Mouse (Mus musculus) embryo, embryonic 10.5 days (tissue): ENCODE data around the gene Per1.

ENCODE experiments used
- DNase-seq: peaks from one replicate; pipeline ENCODE4 v3.0.0-alpha.2; 2015; ENCODE audit warnings: low spot score

The Per1 gene

GRCm38 (mm10) chr11:69099177-69099914, 4.3 kb downstream of the Per1 start:
- DNase-seq: peak; percentile 51

- DNase-seq: peak; percentile 87
Measured at GRCm38 (mm10) chr11:69099915-69100345, 4.9 kb downstream of the Per1 start.

DNA sequence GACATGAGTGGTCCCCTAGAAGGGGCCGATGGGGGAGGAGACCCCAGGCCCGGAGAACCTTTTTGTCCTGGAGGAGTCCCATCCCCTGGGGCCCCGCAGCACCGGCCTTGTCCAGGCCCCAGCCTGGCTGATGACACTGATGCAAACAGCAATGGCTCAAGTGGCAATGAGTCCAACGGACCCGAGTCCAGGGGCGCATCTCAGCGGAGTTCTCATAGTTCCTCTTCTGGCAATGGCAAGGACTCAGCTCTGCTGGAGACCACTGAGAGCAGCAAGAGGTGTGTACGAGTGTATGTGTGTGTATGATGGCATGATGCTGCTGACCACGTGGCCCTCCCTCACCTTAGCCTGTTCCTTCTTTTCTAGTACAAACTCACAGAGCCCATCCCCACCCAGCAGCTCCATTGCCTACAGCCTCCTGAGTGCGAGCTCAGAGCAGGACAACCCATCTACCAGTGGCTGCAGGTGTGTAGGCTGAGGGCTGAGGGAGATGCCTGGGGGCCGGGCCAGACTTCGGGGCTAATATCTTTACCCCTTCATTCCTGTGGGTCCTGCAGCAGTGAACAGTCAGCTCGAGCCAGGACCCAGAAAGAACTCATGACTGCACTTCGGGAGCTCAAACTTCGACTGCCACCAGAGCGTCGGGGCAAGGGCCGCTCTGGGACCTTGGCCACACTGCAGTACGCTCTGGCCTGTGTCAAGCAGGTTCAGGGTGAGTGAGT, 5.8 kb downstream of the Per1 start:
- no peak for DNase-seq

DNA sequence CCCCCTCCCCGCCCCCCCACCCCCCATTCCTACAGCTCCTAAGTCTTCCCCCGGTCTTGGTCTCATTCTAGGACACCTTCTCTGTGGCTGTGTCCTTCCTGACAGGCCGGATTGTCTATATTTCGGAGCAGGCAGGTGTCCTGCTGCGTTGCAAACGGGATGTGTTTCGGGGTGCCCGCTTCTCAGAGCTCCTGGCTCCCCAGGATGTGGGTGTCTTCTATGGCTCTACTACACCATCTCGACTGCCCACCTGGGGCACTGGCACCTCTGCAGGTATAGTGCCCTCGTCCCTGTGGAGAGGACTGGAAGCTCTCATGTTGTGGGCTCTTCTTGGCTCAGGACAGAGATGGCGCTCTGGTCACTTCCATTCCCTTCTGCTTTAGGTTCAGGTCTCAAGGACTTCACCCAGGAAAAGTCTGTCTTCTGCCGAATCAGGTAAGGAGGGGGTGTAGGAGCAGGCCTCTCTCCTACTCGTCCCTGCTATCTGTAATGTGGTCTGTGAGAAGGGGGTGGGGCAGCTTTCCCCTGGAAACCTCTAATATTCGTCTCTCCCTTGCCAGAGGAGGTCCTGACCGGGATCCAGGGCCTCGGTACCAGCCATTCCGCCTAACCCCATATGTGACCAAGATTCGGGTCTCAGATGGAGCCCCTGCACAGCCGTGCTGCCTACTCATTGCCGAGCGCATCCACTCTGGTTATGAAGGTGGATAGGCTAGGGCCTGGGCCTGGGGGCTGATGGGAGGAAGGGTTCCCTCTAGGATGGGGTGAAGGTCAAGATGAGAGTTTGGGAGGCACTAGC, 6.8 kb downstream of the Per1 start:
- no peak for DNase-seq

DNA sequence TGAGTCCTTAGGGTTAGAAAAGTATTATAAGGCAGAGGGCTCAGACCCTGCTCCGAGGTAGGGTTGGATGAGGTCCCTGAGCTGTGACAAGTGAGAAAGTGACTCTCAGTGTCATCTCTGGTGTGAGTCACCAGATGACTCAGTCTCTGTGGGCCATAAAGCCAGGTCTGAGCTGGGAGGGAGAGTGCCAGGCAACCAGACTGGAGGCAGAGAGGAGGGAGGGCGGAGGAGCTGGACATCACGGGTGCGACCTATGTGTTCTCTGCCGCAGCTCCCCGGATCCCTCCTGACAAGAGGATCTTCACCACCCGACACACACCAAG, 7.3 kb downstream of the Per1 start:
- DNase-seq: no peak

GRCm38 (mm10) chr11:69103121-69103520, 8.1 kb downstream of the Per1 start:
- no peak for DNase-seq

DNA sequence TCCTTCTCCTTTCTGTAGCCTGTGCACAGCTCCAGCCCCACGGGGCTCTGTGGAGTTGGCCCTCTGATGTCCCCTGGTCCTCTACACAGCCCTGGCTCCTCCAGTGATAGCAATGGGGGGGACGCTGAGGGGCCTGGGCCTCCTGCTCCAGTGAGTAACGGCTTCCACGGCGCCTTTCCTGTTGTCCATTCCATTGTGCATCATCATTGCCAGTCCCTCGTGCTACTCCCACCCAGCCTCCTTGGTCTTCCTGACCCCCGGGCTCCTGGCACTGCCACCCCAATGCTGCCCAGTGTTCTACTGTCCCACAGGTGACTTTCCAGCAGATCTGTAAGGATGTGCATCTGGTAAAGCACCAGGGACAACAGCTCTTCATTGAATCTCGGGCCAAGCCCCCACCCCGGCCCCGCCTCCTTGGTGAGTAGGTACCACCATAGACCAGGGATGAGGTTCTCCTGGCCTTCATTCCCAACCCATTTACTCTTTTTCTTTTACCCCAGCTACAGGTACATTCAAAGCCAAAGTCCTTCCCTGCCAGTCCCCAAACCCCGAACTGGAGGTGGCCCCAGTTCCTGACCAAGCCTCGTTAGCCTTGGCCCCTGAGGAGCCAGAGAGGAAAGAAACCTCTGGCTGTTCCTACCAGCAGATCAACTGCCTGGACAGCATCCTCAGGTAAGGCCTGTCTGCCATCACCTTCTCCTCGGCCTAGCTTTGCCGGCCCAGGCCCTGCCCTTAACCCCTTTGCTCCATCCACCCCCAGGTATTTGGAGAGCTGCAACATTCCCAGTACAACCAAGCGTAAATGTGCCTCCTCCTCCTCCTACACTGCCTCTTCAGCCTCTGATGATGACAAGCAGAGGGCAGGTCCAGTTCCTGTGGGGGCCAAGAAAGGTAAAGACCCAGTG, 8.8 kb downstream of the Per1 start:
- no peak for DNase-seq

- DNase-seq: no peak
Measured at GRCm38 (mm10) chr11:69104487-69104886, 9.5 kb downstream of the Per1 start.

DNA sequence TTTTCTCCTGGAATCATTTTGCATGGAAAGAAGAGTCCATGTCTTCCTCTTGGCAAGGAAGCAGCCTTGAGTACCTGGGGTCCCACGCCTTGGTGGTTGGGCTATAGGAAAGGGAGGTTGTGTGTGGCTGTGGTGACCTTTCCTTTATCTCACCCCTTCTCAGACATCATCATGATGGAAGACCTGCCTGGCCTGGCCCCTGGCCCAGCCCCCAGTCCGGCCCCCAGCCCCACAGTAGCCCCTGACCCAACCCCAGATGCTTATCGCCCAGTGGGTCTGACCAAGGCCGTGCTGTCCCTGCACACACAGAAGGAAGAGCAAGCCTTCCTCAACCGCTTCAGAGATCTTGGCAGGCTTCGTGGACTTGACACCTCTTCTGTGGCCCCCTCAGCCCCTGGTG, 10.2 kb downstream of the Per1 start:
- DNase-seq: no peak

- no peak for DNase-seq
Measured at GRCm38 (mm10) chr11:69105796-69106195, 10.8 kb downstream of the Per1 start.

DNA sequence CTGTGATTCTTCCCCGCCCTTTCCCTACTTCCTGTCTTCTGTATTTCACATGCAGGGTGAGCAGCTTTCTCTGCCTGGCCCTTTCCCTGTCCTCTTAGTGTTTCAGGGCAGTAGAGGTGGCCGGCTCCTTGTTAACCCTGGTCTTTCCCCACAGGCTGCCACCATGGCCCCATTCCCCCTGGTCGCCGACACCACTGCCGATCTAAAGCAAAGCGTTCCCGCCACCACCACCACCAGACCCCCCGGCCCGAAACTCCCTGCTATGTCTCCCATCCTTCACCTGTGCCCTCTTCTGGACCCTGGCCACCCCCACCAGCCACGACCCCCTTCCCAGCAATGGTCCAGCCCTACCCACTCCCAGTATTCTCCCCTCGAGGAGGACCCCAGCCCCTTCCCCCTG, 11.3 kb downstream of the Per1 start:
- no peak for DNase-seq

DNA sequence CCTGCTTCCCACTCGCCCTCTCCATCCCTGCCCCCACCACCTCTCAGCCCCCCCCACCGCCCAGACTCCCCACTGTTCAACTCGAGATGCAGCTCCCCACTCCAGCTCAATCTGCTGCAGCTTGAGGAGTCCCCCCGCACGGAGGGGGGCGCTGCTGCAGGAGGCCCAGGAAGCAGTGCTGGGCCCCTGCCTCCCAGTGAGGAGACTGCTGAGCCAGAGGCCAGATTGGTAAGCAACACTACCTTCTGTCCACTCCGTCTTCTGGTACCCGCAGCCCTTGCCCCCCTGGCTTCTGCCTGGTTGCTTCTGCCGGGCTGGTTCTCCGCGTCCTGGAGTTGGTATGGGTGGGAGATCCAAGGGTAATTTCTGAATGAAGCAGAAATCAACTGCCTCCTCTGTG, 11.8 kb downstream of the Per1 start:
- DNase-seq: no peak

GRCm38 (mm10) chr11:69107676-69108075, 12.7 kb downstream of the Per1 start:
- no peak for DNase-seq

DNA sequence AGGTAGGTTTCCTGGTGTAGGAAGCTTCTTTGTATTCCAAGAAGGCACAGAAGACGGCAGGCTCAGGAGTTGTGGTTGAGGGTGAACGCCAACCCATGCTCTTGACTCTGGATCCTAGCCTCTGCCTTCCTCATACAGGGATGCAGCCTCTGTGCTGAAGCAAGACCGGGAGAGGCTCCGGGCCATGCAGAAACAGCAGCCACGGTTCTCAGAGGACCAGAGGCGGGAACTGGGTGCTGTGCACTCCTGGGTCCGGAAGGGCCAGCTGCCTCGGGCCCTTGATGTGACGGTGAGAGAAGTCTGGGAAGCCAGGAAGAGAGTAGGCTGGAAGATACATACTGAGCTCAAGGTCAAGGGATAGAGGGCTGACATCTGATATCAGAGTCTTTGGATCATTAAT, 13.2 kb downstream of the Per1 start:
- DNase-seq: no peak

- no peak for DNase-seq
Measured at GRCm38 (mm10) chr11:69109032-69109900, 14.2 kb downstream of the Per1 start.

DNA sequence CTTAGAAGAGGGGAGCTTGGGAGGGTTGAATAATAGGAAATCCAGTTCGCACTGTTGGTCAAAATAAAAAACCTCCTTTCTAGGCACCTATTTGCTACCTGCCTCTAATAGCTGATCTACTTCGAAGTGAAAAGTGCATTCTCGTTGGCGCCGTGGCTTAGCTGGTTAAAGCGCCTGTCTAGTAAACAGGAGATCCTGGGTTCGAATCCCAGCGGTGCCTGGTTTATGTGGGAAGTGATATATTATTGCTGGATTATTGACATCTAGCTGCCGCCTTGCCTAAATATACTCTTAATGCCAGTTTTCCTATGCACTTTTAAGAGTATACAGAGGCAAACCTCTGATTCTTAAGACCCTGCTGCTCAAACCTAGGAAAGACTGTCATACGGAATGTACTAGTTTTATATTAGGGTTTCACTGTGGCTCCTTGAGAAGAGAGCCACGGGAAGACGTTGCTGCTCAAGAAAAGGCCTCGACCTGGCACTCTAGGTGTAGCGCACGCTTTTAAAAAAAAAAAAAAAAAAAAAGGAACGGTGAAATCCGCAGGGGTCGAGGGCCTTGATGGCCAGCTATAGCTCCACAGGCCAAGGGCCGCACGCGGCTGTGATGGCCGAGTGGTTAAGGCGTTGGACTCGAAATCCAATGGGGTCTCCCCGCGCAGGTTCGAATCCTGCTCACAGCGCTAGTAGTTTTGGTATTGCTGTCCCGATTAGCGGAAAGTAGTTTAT, 15.5 kb downstream of the Per1 start:
- peak; percentile 97 for DNase-seq

DNA sequence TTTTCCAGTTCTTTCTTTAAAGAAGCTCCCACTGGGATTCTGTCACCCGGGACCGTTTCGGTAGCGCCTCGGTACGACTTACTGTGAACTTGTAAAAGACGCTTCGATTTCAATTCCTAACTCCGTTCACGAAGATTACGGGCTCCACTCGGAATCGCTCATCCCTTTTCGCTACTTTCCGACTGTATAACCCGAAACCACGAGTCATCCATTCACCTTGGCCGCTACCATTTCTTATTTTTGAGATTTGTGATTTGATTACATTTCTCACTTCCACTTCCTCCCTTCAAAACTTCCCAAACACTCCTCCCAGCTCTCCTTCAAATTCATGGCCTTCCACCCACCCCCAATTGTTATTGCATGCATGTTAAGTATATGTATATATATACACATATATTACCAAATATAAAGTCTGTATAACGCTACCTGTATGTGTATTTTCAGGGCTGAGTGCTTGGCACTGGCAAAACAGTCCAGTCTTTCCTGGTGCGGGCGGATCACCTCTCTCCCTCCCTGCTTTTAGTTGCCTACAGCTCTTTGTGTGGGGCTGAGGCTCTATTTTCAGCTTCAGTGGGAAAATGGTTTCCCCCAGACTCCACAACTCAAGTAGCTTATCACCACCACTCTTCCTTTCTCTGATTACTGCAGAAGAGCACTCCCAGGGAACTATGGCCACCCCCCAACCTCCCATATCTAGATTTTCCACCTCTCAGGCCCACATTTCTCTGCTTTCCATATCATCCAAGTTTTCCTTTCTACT, 16.2 kb downstream of the Per1 start:
- peak; percentile 50 for DNase-seq

DNA sequence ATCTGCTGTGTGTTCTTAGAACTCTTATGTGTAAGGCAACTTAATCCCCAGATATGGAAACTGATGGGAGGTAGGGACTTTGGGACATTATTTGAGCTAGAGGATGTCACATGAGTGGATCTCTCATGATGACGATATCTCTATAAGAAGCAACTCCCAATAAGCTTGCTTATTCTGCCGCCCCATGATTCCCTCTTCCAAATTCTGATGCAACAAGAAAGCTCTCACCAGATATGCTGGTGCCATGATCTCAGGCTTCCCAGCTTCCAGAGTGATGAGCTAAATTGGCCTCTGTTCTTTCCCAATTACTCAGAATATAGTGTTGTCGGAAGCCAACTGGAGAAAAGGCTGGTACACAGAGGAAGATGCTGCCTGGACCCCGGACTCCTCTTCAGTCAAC, 16.8 kb downstream of the Per1 start:
- DNase-seq: no peak

DNA sequence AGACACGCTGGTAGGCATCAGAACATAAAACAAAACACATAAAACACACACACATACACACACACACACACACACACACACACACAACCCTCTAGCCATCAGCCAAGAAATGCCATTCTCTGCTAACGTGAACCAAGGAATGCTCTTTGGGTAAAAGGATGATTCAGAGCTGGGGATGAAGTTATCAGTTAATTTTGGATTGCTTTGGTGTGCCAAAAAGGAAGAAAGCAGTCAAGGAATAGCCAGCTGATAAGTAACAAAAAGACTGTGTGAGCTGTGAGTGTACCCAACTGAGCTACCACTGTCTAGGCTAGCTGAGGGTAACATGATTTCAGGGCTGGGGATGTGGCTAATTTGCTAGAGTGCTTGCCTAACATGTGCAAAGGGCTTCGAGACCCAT, 19.0 kb downstream of the Per1 start:
- DNase-seq: no peak

- DNase-seq: no peak
Measured at GRCm38 (mm10) chr11:69114621-69115020, 19.6 kb downstream of the Per1 start.
